Mouse (Mus musculus): ENCODE measurements around the gene Igsf21.
A peak's percentile ranks its signal among the peaks of the same experiment; 100 is the strongest.

Igsf21 gene

GRCm38 (mm10) chr4:140094835-140095234, 151.7 kb downstream of the Igsf21 start:
- DNase-seq: no peak

- DNase-seq: no peak
Measured at GRCm38 (mm10) chr4:140092367-140092766, 154.2 kb downstream of the Igsf21 start.

DNA sequence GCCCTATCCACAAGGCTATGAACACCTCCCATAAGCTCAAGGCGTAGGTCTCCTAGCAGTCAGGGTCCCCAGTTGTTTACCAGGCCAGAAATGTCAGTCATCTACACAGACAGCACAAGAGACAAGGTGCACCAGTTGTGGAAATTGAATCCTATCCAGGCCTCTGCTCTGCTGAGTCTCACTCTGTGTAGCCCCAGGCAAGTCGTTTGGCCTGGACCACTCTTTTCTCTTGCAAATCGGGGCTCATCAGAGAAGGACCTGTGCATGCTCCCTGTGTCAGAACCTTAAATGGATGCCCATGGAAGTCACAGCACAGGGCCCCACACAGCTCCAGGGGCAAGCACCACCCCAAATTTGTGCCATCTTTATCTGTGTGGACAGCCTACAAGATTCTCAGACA, 154.9 kb downstream of the Igsf21 start:
- no peak for DNase-seq

DNA sequence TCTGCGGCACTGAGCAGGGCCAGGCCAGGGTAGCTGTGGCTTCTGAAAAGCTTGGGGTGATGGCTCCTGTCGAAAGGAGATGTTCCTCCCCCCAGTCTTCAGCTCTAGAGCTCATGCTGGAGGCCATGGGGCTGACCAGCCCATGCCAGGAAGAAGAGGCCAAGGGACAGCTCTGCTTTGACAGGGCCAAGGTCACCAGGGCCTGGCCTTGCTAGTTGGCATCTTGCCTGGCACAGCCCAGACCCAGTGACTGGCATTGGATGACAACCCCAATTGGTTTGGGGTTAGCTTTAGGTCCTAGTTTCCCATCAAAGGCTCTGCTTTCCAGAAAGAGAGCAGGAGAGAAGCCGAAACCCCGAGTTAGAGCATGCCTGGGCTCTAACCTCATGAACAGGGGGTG, 156.9 kb downstream of the Igsf21 start:
- DNase-seq: no peak

DNA sequence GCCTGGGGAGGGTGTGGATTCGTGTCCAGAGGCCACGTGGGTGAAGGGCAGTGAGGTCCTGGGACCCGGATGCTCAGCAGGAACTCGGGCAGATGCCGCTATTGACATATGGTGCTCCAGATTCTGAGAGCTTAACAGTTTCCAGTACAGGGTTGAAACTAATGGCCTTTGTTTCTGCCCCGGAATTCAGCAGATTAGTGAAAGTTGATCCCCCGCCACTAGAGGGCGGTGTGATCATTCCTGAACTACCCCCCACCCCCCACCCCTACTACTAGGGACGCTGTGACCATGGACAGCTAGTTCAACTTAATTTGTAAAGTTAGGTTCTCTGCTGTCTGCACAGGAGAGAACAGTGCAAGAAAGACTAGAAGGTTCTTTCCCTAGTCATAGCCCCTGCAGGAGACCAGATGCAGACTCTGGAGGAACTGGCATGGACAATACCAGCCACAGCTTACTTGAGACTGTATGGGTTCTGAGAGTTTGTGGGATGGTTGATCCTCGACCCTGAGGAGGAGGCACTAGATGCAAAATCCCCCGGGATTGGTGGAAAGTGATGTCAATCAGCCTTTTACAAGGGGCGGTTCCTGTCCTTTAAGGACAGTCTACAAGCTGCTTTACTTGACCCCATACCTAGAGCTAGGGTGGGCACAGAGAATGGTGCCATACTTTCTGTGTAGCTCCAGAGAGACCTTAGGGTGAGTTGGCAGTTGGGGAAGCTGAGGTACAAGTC, 157.7 kb downstream of the Igsf21 start:
- DNase-seq: peak; percentile 13

DNA sequence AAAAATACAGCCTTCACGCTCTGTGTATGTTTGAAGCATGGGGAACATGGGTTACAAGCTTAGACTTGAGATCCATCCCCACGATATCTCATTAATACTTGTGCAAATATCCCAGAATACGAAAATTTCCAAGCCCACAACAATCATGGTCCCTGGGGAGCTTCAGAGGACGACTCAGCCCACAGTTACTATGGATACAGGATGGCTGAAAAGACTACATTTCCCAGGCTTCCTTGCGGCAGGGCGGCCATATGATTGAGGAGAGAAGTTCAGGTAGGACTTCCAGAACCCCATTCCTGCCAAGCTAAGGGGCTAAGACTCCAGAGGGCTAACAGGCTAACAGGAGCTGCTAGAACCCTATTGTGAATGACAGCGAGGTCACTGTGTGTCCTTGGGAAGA, 160.4 kb downstream of the Igsf21 start:
- no peak for DNase-seq

DNA sequence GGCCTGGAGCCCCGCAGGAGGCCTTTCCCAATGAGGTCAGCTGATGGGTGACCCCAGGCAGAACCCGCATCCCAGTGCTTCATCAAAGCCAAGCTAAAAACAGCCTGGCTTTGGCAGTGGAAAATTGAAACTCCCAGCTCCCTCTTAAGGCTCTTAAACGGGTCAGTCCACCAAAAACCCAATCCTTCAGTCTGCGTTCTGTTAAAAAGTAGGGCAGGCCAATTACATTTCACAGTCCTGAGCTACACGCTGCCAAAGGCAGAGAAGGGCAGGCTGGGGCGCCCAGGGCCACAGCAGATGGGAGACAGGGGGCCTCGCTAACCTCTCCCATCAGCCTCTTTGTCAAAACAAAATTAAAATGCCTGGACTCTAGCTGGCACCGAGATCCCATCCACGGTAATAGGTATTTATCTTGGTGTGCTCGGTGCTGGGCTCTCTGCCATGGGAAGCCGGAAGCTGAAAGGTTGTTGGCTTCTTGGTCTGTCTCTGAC, 162.0 kb downstream of the Igsf21 start:
- DNase-seq: no peak

- no peak for DNase-seq
Measured at GRCm38 (mm10) chr4:140084064-140084463, 162.5 kb downstream of the Igsf21 start.

GRCm38 (mm10) chr4:140078416-140078815, 168.2 kb downstream of the Igsf21 start:
- DNase-seq: no peak

DNA sequence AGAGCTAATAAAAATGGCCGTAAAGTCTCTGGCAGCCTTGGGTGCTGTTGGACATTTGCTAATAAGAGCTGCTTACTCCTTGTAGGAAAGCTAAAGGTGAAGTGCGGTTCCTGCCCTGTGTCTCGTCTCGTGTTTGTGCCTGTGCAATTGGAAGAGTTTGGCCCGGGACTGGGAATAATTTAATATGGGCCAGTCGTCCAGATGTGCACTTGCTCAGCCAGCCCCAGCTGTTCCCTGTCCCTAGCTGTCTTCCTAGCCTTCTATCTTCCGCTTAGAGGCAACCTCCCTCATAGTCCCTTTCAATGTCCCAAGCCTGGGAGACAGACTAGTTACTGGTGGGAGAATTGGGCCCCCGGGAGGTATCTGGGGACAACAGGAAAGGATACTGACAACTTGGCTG, 169.0 kb downstream of the Igsf21 start:
- no peak for DNase-seq

DNA sequence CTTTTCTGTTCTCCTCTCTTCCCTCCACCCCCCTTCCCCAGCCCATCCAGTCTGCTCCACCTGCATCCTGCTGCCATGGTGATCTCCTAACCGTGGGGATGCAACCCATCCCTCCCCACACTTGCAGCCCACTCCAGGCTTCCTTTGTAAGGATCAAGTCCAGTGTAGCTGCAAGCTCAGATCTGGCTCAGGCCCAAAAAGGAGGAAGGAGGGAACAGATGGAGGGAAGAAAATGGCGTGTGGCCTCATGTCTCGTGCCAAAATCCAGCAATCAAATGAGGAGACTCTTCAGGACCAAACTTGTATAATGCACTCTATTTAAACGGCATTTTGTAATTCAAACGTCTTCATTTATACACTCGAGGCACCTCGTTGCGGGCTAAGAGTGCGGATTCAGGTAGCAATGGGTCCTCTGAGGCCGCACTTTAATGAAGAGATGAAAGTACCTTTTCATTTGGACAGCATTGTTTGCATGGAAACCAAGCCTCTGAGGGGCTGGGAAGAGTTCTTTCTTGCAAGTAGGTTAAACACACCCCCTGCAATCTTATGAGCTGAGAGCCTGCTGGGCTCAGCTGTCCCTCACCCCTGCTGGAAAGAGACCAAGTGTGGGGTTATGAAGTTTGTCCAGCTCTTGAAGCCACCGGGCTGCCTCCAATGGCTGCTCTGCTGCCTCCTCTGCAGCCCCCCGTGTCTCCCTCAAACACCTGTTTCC, 169.6 kb downstream of the Igsf21 start:
- DNase-seq: no peak

GRCm38 (mm10) chr4:140076428-140076827, 170.2 kb downstream of the Igsf21 start:
- no peak for DNase-seq

DNA sequence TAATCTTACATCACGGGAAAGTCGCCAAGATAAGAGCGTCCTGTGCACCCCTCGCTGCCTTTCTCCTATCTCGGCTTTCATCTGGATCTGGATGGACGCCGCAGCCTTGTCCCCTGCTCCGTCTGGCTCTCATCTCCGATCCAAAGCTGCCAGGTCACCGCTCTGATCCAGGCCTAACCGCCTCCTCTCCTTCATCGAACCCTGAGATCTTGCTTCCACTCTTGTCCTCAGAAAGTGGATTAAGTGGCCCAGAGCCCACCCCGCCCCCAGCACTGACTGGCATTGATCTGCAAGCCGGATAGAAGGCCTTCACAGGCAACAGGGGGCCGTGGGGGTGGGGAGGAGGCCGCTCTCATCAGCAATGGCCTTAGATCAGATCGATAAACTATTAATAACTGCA, 175.5 kb downstream of the Igsf21 start:
- DNase-seq: no peak

- no peak for DNase-seq
Measured at GRCm38 (mm10) chr4:140070331-140070652, 176.3 kb downstream of the Igsf21 start.

- DNase-seq: no peak
Measured at GRCm38 (mm10) chr4:140069563-140070330, 176.8 kb downstream of the Igsf21 start.

GRCm38 (mm10) chr4:140068468-140068867, 178.1 kb downstream of the Igsf21 start:
- DNase-seq: no peak

DNA sequence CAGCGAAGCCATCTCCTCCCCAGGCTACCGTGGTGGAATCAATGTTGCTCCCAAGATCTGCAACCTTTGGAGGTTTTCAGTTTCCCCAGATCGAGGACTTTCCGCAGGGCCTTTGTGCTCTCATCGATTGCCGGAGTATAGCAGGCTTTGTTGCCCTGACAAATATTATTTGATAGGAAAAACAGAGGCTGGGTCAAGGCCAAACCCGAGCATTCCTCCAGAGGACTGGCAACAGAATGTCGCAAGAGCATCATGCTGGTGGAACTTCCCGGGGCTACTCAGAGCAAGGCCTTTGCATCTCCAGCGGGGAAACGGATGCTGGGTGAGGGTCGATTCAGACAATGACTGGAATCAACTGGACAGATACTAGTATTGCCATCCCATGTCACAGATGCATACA, 180.6 kb downstream of the Igsf21 start:
- DNase-seq: no peak

DNA sequence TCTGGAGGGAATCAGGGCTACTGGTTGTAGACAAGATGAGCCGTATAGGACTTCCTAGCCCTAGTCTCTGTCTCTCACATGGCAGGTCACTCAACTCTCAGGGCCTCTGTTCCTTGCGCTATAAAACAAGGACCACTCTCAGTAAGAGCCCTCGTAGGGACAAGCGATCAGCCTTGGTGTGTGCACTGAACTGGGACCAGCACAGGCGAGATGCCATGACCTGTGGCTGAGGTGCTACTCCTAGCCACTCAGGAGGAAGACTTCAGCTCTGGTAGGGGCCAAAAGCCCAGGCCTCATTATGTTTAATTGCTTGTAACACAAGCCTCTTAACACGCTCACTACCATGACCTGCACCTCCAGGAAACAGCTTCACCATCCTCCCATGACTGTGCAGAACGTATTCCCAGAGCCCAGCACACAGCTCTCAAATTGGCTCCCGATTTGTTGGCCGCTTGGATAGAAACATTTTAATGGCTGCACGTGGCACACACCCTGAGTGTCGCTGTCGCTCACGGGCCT, 183.4 kb downstream of the Igsf21 start:
- DNase-seq: no peak

DNA sequence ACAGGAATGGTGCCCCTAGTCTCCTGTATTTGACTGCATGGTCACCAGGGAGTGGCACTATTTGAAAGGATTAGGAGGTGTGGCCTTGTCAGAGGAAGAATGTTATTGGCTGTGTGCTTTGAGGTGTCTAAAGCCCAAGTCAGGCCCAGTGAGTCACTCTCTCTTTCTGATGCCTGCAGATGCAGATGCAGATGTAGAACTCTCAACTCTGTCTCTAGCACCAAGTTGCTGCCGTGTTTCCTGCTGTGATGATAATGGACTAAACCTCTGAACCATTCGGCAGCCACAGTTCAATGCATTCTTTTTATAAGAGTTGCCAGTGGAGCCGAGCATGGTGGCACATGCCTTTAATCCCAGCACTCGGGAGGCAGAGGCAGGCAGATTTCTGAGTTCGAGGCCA, 186.3 kb downstream of the Igsf21 start:
- no peak for DNase-seq

GRCm38 (mm10) chr4:140053042-140053441, 193.5 kb downstream of the Igsf21 start:
- no peak for DNase-seq

DNA sequence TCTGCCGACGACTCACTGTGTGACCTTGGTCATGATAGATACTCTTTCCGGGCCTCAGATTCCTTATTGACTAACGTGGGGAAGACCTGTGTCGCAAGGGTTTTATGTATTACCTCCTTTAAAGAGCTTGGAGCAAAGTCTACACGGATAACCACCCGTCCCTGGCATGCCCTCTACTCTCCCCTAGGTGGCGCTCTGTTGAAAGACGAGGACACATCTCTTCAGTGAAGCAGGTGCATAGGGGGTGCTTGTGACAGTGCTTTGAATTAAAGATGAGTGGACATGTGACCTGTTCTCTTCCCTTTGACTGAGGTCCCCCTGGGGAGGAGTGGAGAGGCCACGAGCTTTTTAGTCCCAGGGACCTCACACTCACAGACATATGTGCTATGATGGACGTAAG, 194.0 kb downstream of the Igsf21 start:
- no peak for DNase-seq

- no peak for DNase-seq
Measured at GRCm38 (mm10) chr4:140047807-140048362, 198.7 kb downstream of the Igsf21 start.

- no peak for DNase-seq
Measured at GRCm38 (mm10) chr4:140043953-140044352, 202.6 kb downstream of the Igsf21 start.

All from thymus, postnatal 4 days (tissue).